Mouse (Mus musculus): ENCODE measurements around the gene Trem3. TPM values are rescaled to one million over a fixed set of nuclear protein-coding genes. Genes with fewer than 3 reads are reported as not detected.

The Trem3 gene
- polyA plus RNA-seq, 1 experiment: 2.4 TPM

DNA sequence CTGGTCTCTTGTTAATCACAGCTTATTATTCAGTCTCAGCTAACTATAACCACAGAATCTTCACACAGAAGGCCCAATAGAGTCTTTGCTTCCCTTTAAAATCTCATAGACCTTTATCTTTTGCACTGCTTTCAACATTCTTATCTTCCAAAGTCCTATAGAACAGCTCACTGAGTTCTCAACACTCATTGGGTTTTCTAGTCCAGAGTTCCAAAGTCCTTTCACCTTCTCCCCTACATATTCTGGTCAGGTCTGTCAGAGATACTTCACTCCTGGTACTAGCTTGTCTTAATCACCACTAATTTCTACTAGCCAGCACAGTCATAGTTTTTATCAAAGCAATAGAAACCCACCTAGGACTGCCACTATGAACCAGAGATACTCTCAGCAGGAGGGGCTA is 9.0 kb downstream of the Trem3 start:
- H3K79me2 ChIP-seq (ENCODE audit: control insufficient read depth, insufficient read depth): no peaks in the 10 kb centered on the region
- H3ac ChIP-seq (ENCODE audit: control insufficient read depth, insufficient read length): no peak overlapping the region
- H3K36me3 ChIP-seq (ENCODE audit: control insufficient read depth, insufficient read depth): no peaks in the 10 kb centered on the region
- H3K27me3 ChIP-seq (ENCODE audit: control insufficient read depth, insufficient read depth, insufficient read length): no peaks in the 10 kb centered on the region
- no peak overlapping the region for H3K4me3 ChIP-seq
- no peak overlapping the region for H3K4me2 ChIP-seq (ENCODE audit: low read depth)
- TF ChIP-seq SRF (IDR thresholded peaks at IDR 0.05; ENCODE audit: control insufficient read depth, insufficient read length, low read depth): no peak
- TF ChIP-seq TCF12 (IDR thresholded peaks at IDR 0.05; ENCODE audit: insufficient read depth, poor library complexity, severe bottlenecking): no peak
- no peak for TF ChIP-seq REST (IDR thresholded peaks at IDR 0.05; ENCODE audit: insufficient read depth, insufficient read length)

DNA sequence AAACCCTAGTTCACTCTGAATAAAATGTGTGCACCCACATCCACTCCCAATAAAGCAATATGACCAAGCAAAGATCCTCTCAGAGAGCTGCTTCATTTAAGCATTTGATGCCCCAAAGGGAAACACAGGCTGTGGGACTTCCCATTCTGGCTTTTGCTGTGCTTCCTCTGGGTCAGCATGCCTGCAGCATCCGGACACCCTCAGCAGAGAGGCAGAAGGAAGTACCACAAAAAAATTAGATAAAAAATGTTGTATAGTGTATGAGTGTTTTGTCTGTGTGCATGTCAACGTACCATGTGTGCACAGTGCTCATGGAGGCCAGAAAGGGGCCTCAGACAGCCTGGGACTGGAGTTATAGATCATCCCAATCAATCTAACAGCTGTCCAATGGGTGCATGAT is 14.3 kb downstream of the Trem3 start:
- Histone ChIP-seq H3K79me2 (ENCODE audit: control insufficient read depth, insufficient read depth) (no peaks in the 10 kb centered on the region), H3ac (ENCODE audit: control insufficient read depth, insufficient read length) (no peak overlapping the region), H3K4me3 (no peak overlapping the region), H3K36me3 (ENCODE audit: control insufficient read depth, insufficient read depth) (no peaks in the 10 kb centered on the region), H3K27me3 (ENCODE audit: control insufficient read depth, insufficient read depth, insufficient read length) (no peaks in the 10 kb centered on the region), H3K4me2 (ENCODE audit: low read depth) (no peak overlapping the region)
- TF ChIP-seq MYOG (IDR thresholded peaks at IDR 0.05; ENCODE audit: control insufficient read depth in 1 of 3, insufficient read depth in 1 of 3, insufficient read length in 2 of 3, low read depth in 2 of 3): no peak
- TF ChIP-seq TCF12 (IDR thresholded peaks at IDR 0.05; ENCODE audit: insufficient read depth, poor library complexity, severe bottlenecking): no peak
- no peak for TF ChIP-seq MYOD1 (IDR thresholded peaks at IDR 0.05; ENCODE audit: control insufficient read depth in 1 of 3, insufficient read length in 2 of 3, low read depth in 2 of 3)
- TF ChIP-seq MAX (IDR thresholded peaks at IDR 0.05; ENCODE audit: low read depth): no peak
- TF ChIP-seq REST (IDR thresholded peaks at IDR 0.05; ENCODE audit: insufficient read depth, insufficient read length): no peak
- TF ChIP-seq SRF (IDR thresholded peaks at IDR 0.05; ENCODE audit: control insufficient read depth, insufficient read length, low read depth): no peak
- TF ChIP-seq TCF3 (IDR thresholded peaks at IDR 0.05; ENCODE audit: insufficient read length, low read depth): no peak
- TF ChIP-seq CEBPB (IDR thresholded peaks at IDR 0.05; ENCODE audit: insufficient read depth, poor library complexity, severe bottlenecking): no peak
- TF ChIP-seq POLR2A (IDR thresholded peaks at IDR 0.05; ENCODE audit: insufficient read length, low read depth): no peak
- TF ChIP-seq USF1 (IDR thresholded peaks at IDR 0.05; ENCODE audit: low read depth): no peak
- TF ChIP-seq POLR2AphosphoS2 (IDR thresholded peaks at IDR 0.05; ENCODE audit: insufficient read length, low read depth): no peak
- no peak for TF ChIP-seq E2F4 (IDR thresholded peaks at IDR 0.05; ENCODE audit: insufficient read depth)

DNA sequence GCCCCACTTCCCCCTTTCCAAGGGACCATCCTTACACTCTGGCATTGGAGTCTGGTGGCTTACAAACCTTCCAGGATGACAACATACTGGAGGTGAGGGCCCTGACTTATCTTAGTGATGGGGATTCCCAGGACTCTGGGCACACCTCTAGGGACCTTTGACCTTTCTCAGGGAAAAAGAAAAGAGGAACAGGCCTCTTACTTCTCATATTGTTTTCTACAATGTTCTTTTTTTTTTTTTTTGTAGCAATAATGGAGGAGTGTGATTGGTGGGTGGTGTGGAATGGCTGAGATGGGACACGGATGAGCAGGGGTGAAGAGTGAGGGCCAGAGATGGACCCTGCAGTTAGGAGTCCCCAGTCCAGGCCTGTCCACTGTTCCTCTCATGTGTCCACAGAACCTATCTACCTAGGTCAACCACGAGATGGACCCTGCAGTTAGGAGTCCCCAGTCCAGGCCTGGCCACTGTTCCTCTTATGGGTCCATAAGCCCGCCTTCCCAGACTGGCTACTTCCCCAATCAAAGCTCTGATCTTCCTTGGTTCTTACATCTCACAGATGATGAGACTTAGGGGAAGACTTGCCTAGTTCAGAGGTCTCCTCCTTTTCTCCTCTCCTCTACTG is 16.3 kb downstream of the Trem3 start, which contains the start of gene Treml4:
Treml4 (plus strand) TSS at position 555 of the 622 bp plus-strand sequence.
- no peaks in the 10 kb centered on the region for H3K79me2 ChIP-seq (ENCODE audit: control insufficient read depth, insufficient read depth)
- TF ChIP-seq POLR2AphosphoS2 (IDR thresholded peaks at IDR 0.05; ENCODE audit: insufficient read length, low read depth): no peak
- TF ChIP-seq TCF12 (IDR thresholded peaks at IDR 0.05; ENCODE audit: insufficient read depth, poor library complexity, severe bottlenecking): no peak
- TF ChIP-seq MYOD1 (IDR thresholded peaks at IDR 0.05; ENCODE audit: control insufficient read depth in 1 of 3, insufficient read length in 2 of 3, low read depth in 2 of 3): no peak
- no peak for TF ChIP-seq SRF (IDR thresholded peaks at IDR 0.05; ENCODE audit: control insufficient read depth, insufficient read length, low read depth)
- no peak for TF ChIP-seq TCF3 (IDR thresholded peaks at IDR 0.05; ENCODE audit: insufficient read length, low read depth)
- TF ChIP-seq USF1 (IDR thresholded peaks at IDR 0.05; ENCODE audit: low read depth): no peak
- no peak for TF ChIP-seq POLR2A (IDR thresholded peaks at IDR 0.05; ENCODE audit: insufficient read length, low read depth)
- no peak for TF ChIP-seq E2F4 (IDR thresholded peaks at IDR 0.05; ENCODE audit: insufficient read depth)
- no peak for TF ChIP-seq REST (IDR thresholded peaks at IDR 0.05; ENCODE audit: insufficient read depth, insufficient read length)
- no peak for TF ChIP-seq MYOG (IDR thresholded peaks at IDR 0.05; ENCODE audit: control insufficient read depth in 1 of 3, insufficient read depth in 1 of 3, insufficient read length in 2 of 3, low read depth in 2 of 3)
- no peak for TF ChIP-seq MAX (IDR thresholded peaks at IDR 0.05; ENCODE audit: low read depth)
- no peak for TF ChIP-seq CEBPB (IDR thresholded peaks at IDR 0.05; ENCODE audit: insufficient read depth, poor library complexity, severe bottlenecking)
- H3ac ChIP-seq (ENCODE audit: control insufficient read depth, insufficient read length): no peak within 1 kb of the TSS
- no peaks in the 10 kb centered on the region for H3K27me3 ChIP-seq (ENCODE audit: control insufficient read depth, insufficient read depth, insufficient read length)
- no peaks in the 10 kb centered on the region for H3K36me3 ChIP-seq (ENCODE audit: control insufficient read depth, insufficient read depth)
- no peak within 1 kb of the TSS for H3K4me3 ChIP-seq
- no peak within 1 kb of the TSS for H3K4me2 ChIP-seq (ENCODE audit: low read depth)

DNA sequence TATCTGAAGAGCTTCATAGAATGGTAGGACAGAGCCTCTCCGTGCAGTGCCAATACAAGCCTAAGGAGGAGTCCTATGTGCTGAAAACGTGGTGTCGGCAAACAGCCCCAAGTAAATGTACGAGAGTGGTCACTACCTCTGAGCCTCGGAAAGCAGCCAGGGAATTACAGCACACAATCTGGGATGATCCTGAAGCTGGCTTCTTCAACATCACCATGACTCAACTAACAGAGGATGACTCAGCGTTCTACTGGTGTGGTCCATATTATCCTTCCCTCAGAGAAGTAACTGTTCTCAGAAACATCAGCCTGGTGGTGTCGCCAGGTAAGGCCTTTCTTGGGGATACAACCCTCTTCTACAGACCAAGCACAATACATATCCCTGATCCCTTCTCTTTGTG is 17.1 kb downstream of the Trem3 start:
- Histone ChIP-seq H3K4me3 (no peak overlapping the region), H3K79me2 (ENCODE audit: control insufficient read depth, insufficient read depth) (no peaks in the 10 kb centered on the region), H3K27me3 (ENCODE audit: control insufficient read depth, insufficient read depth, insufficient read length) (no peaks in the 10 kb centered on the region), H3ac (ENCODE audit: control insufficient read depth, insufficient read length) (no peak overlapping the region), H3K4me2 (ENCODE audit: low read depth) (no peak overlapping the region), H3K36me3 (ENCODE audit: control insufficient read depth, insufficient read depth) (no peaks in the 10 kb centered on the region)
- TF ChIP-seq E2F4 (IDR thresholded peaks at IDR 0.05; ENCODE audit: insufficient read depth): no peak
- no peak for TF ChIP-seq MAX (IDR thresholded peaks at IDR 0.05; ENCODE audit: low read depth)
- TF ChIP-seq USF1 (IDR thresholded peaks at IDR 0.05; ENCODE audit: low read depth): no peak
- TF ChIP-seq SRF (IDR thresholded peaks at IDR 0.05; ENCODE audit: control insufficient read depth, insufficient read length, low read depth): no peak

DNA sequence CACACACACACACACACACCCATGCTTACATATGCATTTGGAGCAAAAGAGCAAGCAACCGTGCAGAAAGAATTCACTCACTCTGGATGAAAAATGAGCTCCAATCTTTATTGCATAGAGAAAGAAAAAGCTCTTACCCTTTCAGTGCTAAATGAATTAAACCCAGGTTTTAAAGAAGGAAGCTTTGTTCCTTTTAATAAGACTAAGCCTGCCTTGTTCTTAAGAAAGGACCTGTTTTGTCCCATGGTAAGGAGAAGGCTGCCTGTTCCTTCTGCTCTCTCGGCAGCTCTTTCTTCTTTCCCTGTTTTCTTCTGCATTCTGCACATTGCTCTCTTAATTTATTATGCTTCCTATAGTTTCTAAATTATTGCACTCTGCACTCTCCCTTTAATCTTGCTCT is 18.6 kb downstream of the Trem3 start:
- Histone ChIP-seq H3K4me3 (no peak overlapping the region), H3K36me3 (ENCODE audit: control insufficient read depth, insufficient read depth) (no peaks in the 10 kb centered on the region), H3K79me2 (ENCODE audit: control insufficient read depth, insufficient read depth) (no peaks in the 10 kb centered on the region), H3K27me3 (ENCODE audit: control insufficient read depth, insufficient read depth, insufficient read length) (no peaks in the 10 kb centered on the region), H3ac (ENCODE audit: control insufficient read depth, insufficient read length) (no peak overlapping the region), H3K4me2 (ENCODE audit: low read depth) (no peak overlapping the region)
- no peak for TF ChIP-seq USF1 (IDR thresholded peaks at IDR 0.05; ENCODE audit: low read depth)
